Mouse (Mus musculus) kidney, postnatal 0 days (tissue): Measurements from ENCODE around the gene Pter. TPM values are rescaled to one million over a fixed set of nuclear protein-coding genes. Genes with fewer than 3 reads are reported as not detected.

Experiments used
- ATAC-seq: fragments of 200-750 bp; cut with Nextera tagmentation; replicated peaks from 2 replicates; pipeline ENCODE4 v1.8.0; 2017; ENCODE audit warnings: low read depth, moderate number of reproducible peaks, moderate TSS enrichment, moderate library complexity; ENCODE audit not compliant: low FRiP score
- DNase-seq: peaks from one replicate; pipeline ENCODE4 v3.0.0-alpha.2; 2016; ENCODE audit warnings: low spot score
- H3K27ac ChIP-seq: fragments of 300-500 bp; sonication (generic); 2 replicates; pipeline ENCODE4 v1.5.1; 2014; ENCODE audit warnings: mild to moderate bottlenecking
- H3K27me3 ChIP-seq: fragments of 300-500 bp; sonication (generic); 2 replicates; pipeline ENCODE4 v1.6.1; 2014; ENCODE audit warnings: low read length, mixed read lengths; ENCODE audit not compliant: insufficient read depth
- H3K36me3 ChIP-seq: fragments of 300-500 bp; sonication (generic); 2 replicates; pipeline ENCODE4 v1.6.1; 2014; ENCODE audit warnings: low read length, mixed read lengths; ENCODE audit not compliant: insufficient read depth
- H3K4me1 ChIP-seq: fragments of 300-500 bp; sonication (generic); replicated peaks from 2 replicates; pipeline ENCODE4 v1.6.1; 2014; ENCODE audit warnings: antibody characterized with exemption, low read length, mixed read lengths; ENCODE audit not compliant: insufficient read depth
- H3K4me2 ChIP-seq: fragments of 300-500 bp; sonication (generic); 2 replicates; pipeline ENCODE4 v1.6.1; 2014; ENCODE audit warnings: mild to moderate bottlenecking, low read length, moderate library complexity, mixed read lengths
- H3K4me3 ChIP-seq: fragments of 300-500 bp; sonication (generic); replicated peaks from 2 replicates; pipeline ENCODE4 v1.5.1; 2014; ENCODE audit warnings: low read depth, low read length
- H3K9ac ChIP-seq: fragments of 300-500 bp; sonication (generic); 2 replicates; pipeline ENCODE4 v1.6.1; 2014; ENCODE audit warnings: low read depth, low read length
- H3K9me3 ChIP-seq: fragments of 300-500 bp; sonication (generic); replicated peaks from 2 replicates; pipeline ENCODE4 v1.6.1; 2016; ENCODE audit warnings: low read length, inconsistent platforms, mixed read lengths
- CTCF ChIP-seq: IDR thresholded peaks from 2 replicates; pipeline ENCODE4 v1.5.1; 2016; ENCODE audit warnings: antibody characterized with exemption, low read depth, mild to moderate bottlenecking, moderate library complexity
- WGBS: fragments of 180-500 bp; shearing (Covaris S2); extraction: QIAGEN DNeasy Blood & Tissue Kit; methylation state at CpG from one replicate; pipeline ENCODE4 v1.1.7; 2014; 5-methylcytosine and 5-hydroxymethylcytosine counted together
- polyA plus RNA-seq: library from polyadenylated mRNA; unstranded; fragments of >200 nt; fragmentation: Nextera tagmentation; extraction: Ambion mirVana; gene quantifications from 2 replicates; pipeline ENCODE4 v1.2.1, GENCODE M21; 2015

The Pter gene
- polyA plus RNA-seq, 1 experiment from 2014 or later = 92.8 TPM

- no peak for TF ChIP-seq CTCF
- H3K27me3 ChIP-seq = no peaks in the 10 kb centered on the region
- DNase-seq = no peak
- H3K4me3 ChIP-seq = no peak overlapping the region
- no peaks in the 10 kb centered on the region for H3K9me3 ChIP-seq
- no peak for ATAC-seq
- no peaks in the 10 kb centered on the region for H3K4me1 ChIP-seq
- H3K4me2 ChIP-seq = no peak overlapping the region
- H3K36me3 ChIP-seq = no peaks in the 10 kb centered on the region
- H3K9ac ChIP-seq = no peak overlapping the region
- no peak overlapping the region for H3K27ac ChIP-seq
Observed at GRCm38 (mm10) chr2:12956703-12957424, 33.0 kb downstream of the Pter start.

GRCm38 (mm10) chr2:12970049-12970724, 46.3 kb downstream of the Pter start:
- no peak overlapping the region for H3K27ac ChIP-seq
- H3K27me3 ChIP-seq = no peaks in the 10 kb centered on the region
- H3K36me3 ChIP-seq = no peaks in the 10 kb centered on the region
- no peak overlapping the region for H3K4me2 ChIP-seq
- H3K4me1 ChIP-seq = no peaks in the 10 kb centered on the region
- H3K9me3 ChIP-seq = no peaks in the 10 kb centered on the region
- H3K4me3 ChIP-seq = no peak overlapping the region
- H3K9ac ChIP-seq = no peak overlapping the region
- DNase-seq = no peak
- no peak for ATAC-seq
- WGBS = 77% methylated on average over 12 of the region's 12 CpGs
- TF ChIP-seq CTCF = no peak

DNA sequence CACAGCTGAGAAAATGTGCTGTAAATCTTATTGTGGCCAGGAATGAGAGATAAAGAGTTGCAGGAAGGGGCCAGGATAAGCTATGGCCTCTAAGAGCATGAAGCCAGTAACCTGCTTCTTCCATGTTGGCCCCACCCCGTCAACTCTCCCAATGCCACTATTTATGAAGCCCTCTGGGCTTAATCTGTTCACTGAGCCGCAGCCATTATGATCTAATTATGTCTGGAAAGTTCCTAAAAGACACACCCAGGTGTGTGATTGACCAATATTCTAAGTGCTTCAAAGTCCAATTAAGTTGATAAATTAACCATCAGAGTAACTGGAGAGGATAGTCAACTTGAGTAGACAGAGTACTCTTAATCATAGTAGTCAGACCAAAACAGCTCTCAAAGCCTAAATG, 49.9 kb downstream of the Pter start:
- H3K9me3 ChIP-seq = no peaks in the 10 kb centered on the region
- no peak overlapping the region for H3K27ac ChIP-seq
- TF ChIP-seq CTCF = no peak
- no peaks in the 10 kb centered on the region for H3K27me3 ChIP-seq
- H3K4me1 ChIP-seq = no peaks in the 10 kb centered on the region
- no peak overlapping the region for H3K4me3 ChIP-seq
- DNase-seq = no peak
- no peak for ATAC-seq
- H3K4me2 ChIP-seq = no peak overlapping the region
- no peaks in the 10 kb centered on the region for H3K36me3 ChIP-seq
- 92% methylated on average over 2 of the region's 2 CpGs for WGBS
- no peak overlapping the region for H3K9ac ChIP-seq

DNA sequence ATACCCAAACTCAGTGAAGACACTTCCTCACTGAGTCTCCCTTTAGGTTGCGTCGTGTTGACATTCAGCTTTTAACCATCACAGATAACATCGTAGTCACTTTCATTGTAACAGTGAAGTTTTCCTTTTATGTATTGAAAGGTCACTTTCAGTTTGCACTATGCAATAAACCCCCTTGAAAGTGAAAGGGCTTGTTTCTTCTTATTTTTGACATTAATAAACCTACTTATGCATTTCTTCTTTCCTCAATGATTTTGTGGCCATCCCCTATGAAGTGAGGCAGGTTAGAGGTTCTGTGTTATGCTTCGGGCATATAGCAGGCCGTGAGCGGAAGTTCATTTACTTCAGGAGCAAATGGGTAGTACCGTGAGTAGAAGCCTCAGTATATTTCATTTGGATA, 53.5 kb downstream of the Pter start:
- H3K27me3 ChIP-seq = no peaks in the 10 kb centered on the region
- no peak overlapping the region for H3K9ac ChIP-seq
- ATAC-seq (no peak), DNase-seq (no peak)
- TF ChIP-seq CTCF = no peak
- H3K4me1 ChIP-seq = no peaks in the 10 kb centered on the region
- no peaks in the 10 kb centered on the region for H3K9me3 ChIP-seq
- no peak overlapping the region for H3K4me3 ChIP-seq
- no peak overlapping the region for H3K4me2 ChIP-seq
- WGBS = 86% methylated on average over 7 of the region's 7 CpGs
- no peak overlapping the region for H3K27ac ChIP-seq
- no peaks in the 10 kb centered on the region for H3K36me3 ChIP-seq

GRCm38 (mm10) chr2:12978771-12979170, 54.9 kb downstream of the Pter start:
- Histone ChIP-seq H3K27ac (no peak overlapping the region), H3K36me3 (no peaks in the 10 kb centered on the region), H3K9ac (no peak overlapping the region), H3K4me1 (no peaks in the 10 kb centered on the region), H3K9me3 (no peaks in the 10 kb centered on the region), H3K4me3 (no peak overlapping the region), H3K27me3 (no peaks in the 10 kb centered on the region), H3K4me2 (no peak overlapping the region)
- no peak for TF ChIP-seq CTCF
- 79% methylated on average over 4 of the region's 4 CpGs for WGBS
- no peak for DNase-seq
- ATAC-seq = no peak

GRCm38 (mm10) chr2:12984901-12985732, 61.3 kb downstream of the Pter start:
- Histone ChIP-seq H3K4me1 (no peaks in the 10 kb centered on the region), H3K9me3 (no peaks in the 10 kb centered on the region), H3K4me3 (no peak overlapping the region), H3K27me3 (no peaks in the 10 kb centered on the region), H3K4me2 (no peak overlapping the region), H3K36me3 (no peaks in the 10 kb centered on the region), H3K9ac (no peak overlapping the region), H3K27ac (no peak overlapping the region)
- ATAC-seq (no peak), DNase-seq (peak; percentile 58)
- no peak for TF ChIP-seq CTCF
- 81% methylated on average over 4 of the region's 4 CpGs for WGBS
